Mouse (Mus musculus): ENCODE data around the gene Rhoc. TPM values are rescaled to one million over a fixed set of nuclear protein-coding genes. Genes with fewer than 3 reads are reported as not detected.

Rhoc gene
- 22.8 and 29.9 TPM in 2 replicates for polyA plus RNA-seq (2021; fragmentation: Nextera tagmentation)
- long read RNA-seq, experiment 1, transcript Rhoc-201 (5 exons, 1,202 nt), result major isoform, 32 of 35 reads
- long read RNA-seq, experiment 1, partial matches to known transcripts, result 2 of 35 reads
- long read RNA-seq, experiment 1, other reads (novel, unspliced or antisense), result 1 of 35 reads
- long read RNA-seq, experiment 2, transcript Rhoc-201 (5 exons, 1,202 nt), result major isoform, 27 of 30 reads
- long read RNA-seq, experiment 2, partial matches to known transcripts, result 0 of 30 reads
- long read RNA-seq, experiment 2, other reads (novel, unspliced or antisense), result 2 of 30 reads

GRCm38 (mm10) chr3:104788075-104788474 lies at the start of gene Rhoc:
TSS of gene Rhoc (plus strand) at chr3:104788375.

GRCm38 (mm10) chr3:104780561-104781420 lies 7.4 kb upstream of the Rhoc start, which contains the start of gene Ppm1j:
TSS of gene Ppm1j (plus strand) at chr3:104781056.

GRCm38 (mm10) chr3:104781471-104781903 lies 6.7 kb upstream of the Rhoc start, which contains the start of gene Fam19a3:
TSS of gene Fam19a3 (minus strand) at chr3:104781840.

DNA sequence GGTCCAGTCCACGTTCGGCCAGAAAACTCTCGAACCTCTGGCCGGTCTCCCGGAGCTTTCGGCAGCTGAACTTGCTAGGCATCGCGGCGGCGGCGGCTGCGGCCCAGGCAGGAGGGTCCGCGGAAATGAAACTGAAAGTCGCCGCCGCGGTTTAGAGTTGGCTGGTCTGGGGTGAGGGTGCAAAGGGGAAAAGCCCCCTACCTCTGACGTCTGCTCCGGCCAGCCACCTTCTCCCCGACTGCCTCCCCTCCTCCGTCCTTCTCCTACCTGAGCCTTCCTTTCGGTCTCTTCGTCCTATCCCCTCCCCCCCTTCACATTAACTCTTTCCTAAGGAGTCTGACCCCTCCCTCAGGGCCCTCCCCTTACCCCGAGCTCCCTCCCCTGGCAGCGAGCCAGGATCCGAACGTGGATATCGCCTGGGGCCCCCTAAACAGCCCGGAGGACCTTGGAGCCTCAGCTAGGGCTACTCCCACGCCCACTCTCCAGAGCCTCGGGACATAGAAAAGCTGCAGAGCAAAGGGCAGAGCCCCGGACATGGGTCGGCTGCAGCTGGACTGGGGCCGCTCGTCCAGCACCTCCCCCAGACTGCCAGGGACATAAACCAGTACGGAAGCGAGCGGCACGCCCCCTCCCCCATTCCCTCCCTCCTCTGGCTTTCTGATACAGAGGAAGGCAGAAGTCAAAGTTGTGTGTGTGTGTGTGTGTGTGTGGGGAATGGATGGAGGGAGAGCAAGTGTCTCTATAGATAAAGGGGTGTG lies 30.0 kb downstream of the Rhoc start, which contains the start of gene Mov10:
Gene Mov10, minus strand, starts transcription at position 573 of the 758 bp plus-strand sequence.

Other genes starting within 250 kb of the Rhoc start
- gene Slc16a1, start 149.7 kb upstream of the Rhoc start, polyA plus RNA-seq (2021; fragmentation: Nextera tagmentation), result 5.4 and 7.5 TPM in 2 replicates
- 0.68 and 0.78 TPM in 2 replicates for gene Ppm1j, start 7.3 kb upstream of the Rhoc start, polyA plus RNA-seq (2021; fragmentation: Nextera tagmentation)
- not detected in 2 replicates for gene Fam19a3, start 6.5 kb upstream of the Rhoc start, polyA plus RNA-seq (2021; fragmentation: Nextera tagmentation)
- 1.3 and 1.5 TPM in 2 replicates for gene Mov10, start 30.2 kb downstream of the Rhoc start, polyA plus RNA-seq (2021; fragmentation: Nextera tagmentation)
- 24.9 and 25.8 TPM in 2 replicates for gene St7l, start 75.6 kb downstream of the Rhoc start, polyA plus RNA-seq (2021; fragmentation: Nextera tagmentation)
- gene Capza1, start 76.1 kb downstream of the Rhoc start, polyA plus RNA-seq (2021; fragmentation: Nextera tagmentation), result 22.0 and 24.6 TPM in 2 replicates
- gene Wnt2b, start 173.5 kb downstream of the Rhoc start, polyA plus RNA-seq (2021; fragmentation: Nextera tagmentation), result 0.15 and 0.31 TPM in 2 replicates